Mouse (Mus musculus) heart, adult 2 months (tissue): ENCODE results near the gene Pmepa1. TPM values are rescaled to one million over a fixed set of nuclear protein-coding genes. Genes with fewer than 3 reads are reported as not detected.
A peak's percentile ranks its signal among the peaks of the same experiment; 100 is the strongest.

Experiments
- DNase-seq, 2 experiments: peaks; one replicate each; pipeline ENCODE4 v3.0.0; 2021
- H3K27ac ChIP-seq: fragments of 200-600 bp; 2 replicates; pipeline ENCODE4 v1.8.1; 2022
- H3K27me3 ChIP-seq: fragments of 200-500 bp; 2 replicates; pipeline ENCODE4 v1.6.1; 2012; ENCODE audit warnings: mild to moderate bottlenecking, low read length, inconsistent platforms, mixed read lengths; ENCODE audit not compliant: control insufficient read depth, insufficient read depth
- H3K36me3 ChIP-seq: fragments of 200-500 bp; 2 replicates; pipeline ENCODE4 v1.6.1; 2012; ENCODE audit warnings: low read length, inconsistent platforms; ENCODE audit not compliant: control insufficient read depth, insufficient read depth
- H3K4me1 ChIP-seq: fragments of 200-500 bp; 2 replicates; pipeline ENCODE4 v1.6.1; 2011; ENCODE audit warnings: low read length; ENCODE audit not compliant: control insufficient read depth, insufficient read depth
- H3K4me3 ChIP-seq: fragments of 200-600 bp; 2 replicates; pipeline ENCODE4 v1.8.1; 2022
- H3K79me2 ChIP-seq: fragments of 200-500 bp; replicated peaks from 2 replicates; pipeline ENCODE4 v1.6.1; 2012; ENCODE audit warnings: mild to moderate bottlenecking, inconsistent platforms, low read length, moderate library complexity, mixed read lengths; ENCODE audit not compliant: control insufficient read depth, insufficient read depth
- H3K9ac ChIP-seq: fragments of 200-500 bp; 2 replicates; pipeline ENCODE4 v1.6.1; 2012; ENCODE audit warnings: low read depth, mild to moderate bottlenecking, control low read depth, inconsistent platforms, low read length, mixed read lengths
- CTCF ChIP-seq: fragments of 200-600 bp; IDR thresholded peaks from 2 replicates; pipeline ENCODE4 v1.8.1; 2022; ENCODE audit warnings: antibody characterized with exemption, mild to moderate bottlenecking, moderate library complexity
- EP300 ChIP-seq: fragments of 200-500 bp; IDR thresholded peaks from 2 replicates; pipeline ENCODE4 v1.6.1; 2011; ENCODE audit warnings: low read depth, low read length, control low read depth; ENCODE audit not compliant: insufficient read depth
- POLR2A ChIP-seq: fragments of 200-500 bp; IDR thresholded peaks from 2 replicates; pipeline ENCODE4 v1.6.1; 2011; ENCODE audit warnings: mild to moderate bottlenecking, low read depth, low read length, control low read depth; ENCODE audit not compliant: insufficient read depth
- WGBS: fragments of 180-500 bp; shearing (Covaris S2); methylation state at CpG from one replicate; pipeline ENCODE4 v1.1.7; 2018; 5-methylcytosine and 5-hydroxymethylcytosine counted together
- intact Hi-C: fragments of 180-260 bp; cut with DNase I; formaldehyde crosslinking; loops from one replicate; pipeline ENCODE4 v1.15.1; 2025
- polyA plus RNA-seq: library from polyadenylated mRNA; depleted of rRNA; stranded (reverse); fragments of >200 nt; gene quantifications from 2 replicates; pipeline ENCODE4 v1.2.3, GENCODE M21; 2012
- total RNA-seq, 2 experiments: library from RNA; stranded (reverse); gene quantifications; 2 replicates each; pipeline ENCODE4 v1.2.3; 2021

The Pmepa1 gene
- total and polyA plus RNA-seq, 3 experiments: 28.4 to 41.7 (median 31.4) TPM

DNA sequence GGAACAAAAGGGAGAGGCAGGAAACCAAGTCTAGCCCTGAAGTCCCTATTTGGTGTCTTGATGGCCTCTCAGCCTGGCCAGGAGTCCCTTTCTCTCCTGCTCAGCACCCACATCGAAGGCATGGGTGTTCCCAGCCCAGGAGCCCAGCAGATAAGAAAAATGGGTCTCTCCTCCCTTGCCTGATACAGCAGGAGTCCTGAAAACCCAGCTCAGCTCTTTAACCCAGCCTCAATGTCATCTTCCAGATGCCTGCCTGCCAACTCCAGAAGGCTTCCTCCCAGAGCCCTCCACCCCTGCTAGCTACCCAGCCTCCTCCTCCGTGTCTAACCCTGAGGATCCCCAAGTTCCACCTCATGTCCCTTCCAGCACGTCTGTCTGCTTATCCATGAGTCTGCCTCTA is 59.1 kb downstream of the Pmepa1 start:
- Histone ChIP-seq H3K9ac (no peak overlapping the region), H3K4me3 (no peak overlapping the region), H3K27me3 (no peaks in the 10 kb centered on the region), H3K36me3 (no peaks in the 10 kb centered on the region), H3K4me1 (peaks cover 6% of the 10 kb centered on the region), H3K79me2 (no peaks in the 10 kb centered on the region), H3K27ac (no peak overlapping the region)
- intact Hi-C loops: no loop called here
- WGBS: 63% methylated on average over 3 of the region's 3 CpGs
- TF ChIP-seq POLR2A (no peak), EP300 (no peak), CTCF (no peak)
- peak; percentile 1 to 12 for DNase-seq

DNA sequence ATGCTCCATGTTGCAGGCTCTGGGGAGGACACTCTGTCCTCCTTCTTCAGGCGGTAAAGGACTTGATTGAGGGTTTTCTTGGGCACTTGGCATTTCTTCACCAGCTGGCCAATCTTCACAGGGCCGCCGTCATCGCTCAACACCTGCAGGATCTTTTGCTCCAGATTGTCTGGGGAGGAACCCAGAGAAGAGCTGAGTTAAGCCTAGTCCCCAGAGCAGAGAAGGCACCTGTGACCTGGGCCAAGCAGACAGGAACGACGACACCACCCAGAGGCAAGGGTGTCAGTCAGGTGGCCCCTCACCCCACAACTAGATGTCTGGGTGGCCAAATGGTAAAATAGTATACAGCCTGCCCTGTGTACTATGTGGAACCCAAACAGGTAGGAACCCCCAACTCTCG is 59.5 kb downstream of the Pmepa1 start:
- WGBS: 89% methylated on average over 7 of the region's 7 CpGs
- Histone ChIP-seq H3K27me3 (no peaks in the 10 kb centered on the region), H3K4me1 (peaks cover 6% of the 10 kb centered on the region), H3K79me2 (no peaks in the 10 kb centered on the region), H3K36me3 (no peaks in the 10 kb centered on the region), H3K27ac (no peak overlapping the region), H3K9ac (no peak overlapping the region), H3K4me3 (no peak overlapping the region)
- intact Hi-C loops: no loop called here
- peak; percentile 2 to 13 for DNase-seq
- TF ChIP-seq POLR2A: no peak
- no peak for TF ChIP-seq EP300
- TF ChIP-seq CTCF: no peak

DNA sequence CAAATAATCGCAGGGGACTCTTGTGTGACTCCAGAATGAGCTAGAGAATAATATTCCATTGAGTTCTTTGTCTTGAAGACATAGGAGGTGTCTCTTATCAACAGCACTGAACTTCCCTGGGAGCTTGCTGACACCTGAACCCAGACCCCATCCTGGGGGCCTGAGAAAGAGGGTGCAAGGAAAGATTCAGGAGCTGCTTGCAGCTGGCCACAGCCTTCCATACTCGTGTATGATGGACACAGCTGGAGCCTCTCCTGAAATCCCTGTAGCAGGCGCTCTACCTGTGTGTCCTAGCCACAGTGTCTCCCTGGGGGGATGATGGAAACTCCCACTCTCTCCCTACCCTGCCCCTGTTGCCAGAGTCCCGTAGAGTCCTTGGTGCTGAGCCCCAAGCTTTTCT is 64.1 kb downstream of the Pmepa1 start:
- DNase-seq: no peak
- H3K4me3 ChIP-seq: no peak overlapping the region
- H3K9ac ChIP-seq: no peak overlapping the region
- no peaks in the 10 kb centered on the region for H3K79me2 ChIP-seq
- no peaks in the 10 kb centered on the region for H3K27me3 ChIP-seq
- no peak for TF ChIP-seq CTCF
- TF ChIP-seq POLR2A: no peak
- TF ChIP-seq EP300: no peak
- WGBS: 73% methylated on average over 4 of the region's 4 CpGs
- intact Hi-C loops: no loop called here
- H3K36me3 ChIP-seq: no peaks in the 10 kb centered on the region
- no peak overlapping the region for H3K27ac ChIP-seq
- H3K4me1 ChIP-seq: no peaks in the 10 kb centered on the region

DNA sequence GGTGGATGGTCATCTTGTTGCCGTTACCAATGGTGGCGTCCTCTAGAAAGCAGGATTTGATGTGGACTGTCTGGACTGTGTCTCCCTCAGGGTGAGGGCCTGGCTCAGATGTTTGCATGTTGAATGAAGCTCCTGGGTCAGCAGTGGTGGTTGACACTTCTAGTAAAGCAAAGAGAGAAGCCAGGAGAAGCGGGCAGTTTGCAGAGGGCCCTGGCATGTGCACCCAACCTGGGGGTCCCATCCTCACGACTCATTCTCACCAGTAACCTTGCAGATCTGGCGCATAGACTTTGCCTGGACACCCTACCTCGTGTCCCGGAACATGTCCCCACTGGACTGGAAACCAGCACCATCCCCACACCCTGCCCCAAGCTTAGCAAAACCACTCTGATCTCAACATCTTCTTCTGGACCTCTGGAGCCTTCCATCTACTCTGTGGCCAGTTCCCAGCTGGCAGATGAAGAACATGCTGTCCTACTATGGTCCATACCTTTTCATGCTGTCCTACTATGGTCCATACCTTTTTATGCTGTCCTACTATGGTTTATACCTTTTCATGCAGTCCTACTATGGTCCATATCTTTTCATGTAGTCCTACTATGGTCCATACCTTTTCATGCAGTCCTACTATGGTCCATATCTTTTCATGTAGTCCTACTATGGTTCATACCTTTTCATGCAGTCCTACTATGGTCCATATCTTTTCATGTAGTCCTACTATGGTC is 67.1 kb downstream of the Pmepa1 start:
- Histone ChIP-seq H3K4me1 (no peaks in the 10 kb centered on the region), H3K36me3 (no peaks in the 10 kb centered on the region), H3K27ac (no peak overlapping the region), H3K27me3 (no peaks in the 10 kb centered on the region), H3K79me2 (no peaks in the 10 kb centered on the region), H3K4me3 (no peak overlapping the region), H3K9ac (no peak overlapping the region)
- 89% methylated on average over 7 of the region's 7 CpGs for WGBS
- DNase-seq: no peak
- TF ChIP-seq POLR2A: no peak
- TF ChIP-seq EP300: no peak
- TF ChIP-seq CTCF: no peak
- intact Hi-C loops: no loop called here

DNA sequence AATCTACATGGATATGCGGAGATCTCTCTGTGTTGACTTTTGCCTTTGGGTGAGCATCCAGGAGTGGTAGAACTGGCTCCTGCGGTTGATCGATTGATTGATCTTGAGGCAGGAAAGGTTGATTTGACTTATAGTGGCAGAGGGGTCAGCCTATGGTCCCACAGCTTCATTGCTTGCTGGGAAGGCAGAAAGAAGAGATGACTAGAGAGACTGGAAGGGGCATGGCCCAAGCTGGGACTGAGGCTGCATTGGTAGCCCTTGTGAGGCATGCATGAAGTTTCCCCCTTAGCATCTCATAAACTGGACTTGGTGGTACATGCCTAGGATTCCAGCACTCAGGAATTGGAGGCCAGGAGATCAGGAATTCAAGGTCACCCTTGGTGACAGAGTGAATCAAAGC is 69.3 kb downstream of the Pmepa1 start:
- H3K27me3 ChIP-seq: no peaks in the 10 kb centered on the region
- H3K27ac ChIP-seq: no peak overlapping the region
- H3K4me1 ChIP-seq: no peaks in the 10 kb centered on the region
- H3K36me3 ChIP-seq: no peaks in the 10 kb centered on the region
- H3K79me2 ChIP-seq: no peaks in the 10 kb centered on the region
- intact Hi-C loops: no loop called here
- TF ChIP-seq EP300 (no peak), CTCF (no peak), POLR2A (no peak)
- DNase-seq: no peak
- H3K9ac ChIP-seq: no peak overlapping the region
- no peak overlapping the region for H3K4me3 ChIP-seq
- WGBS: 98% methylated on average over 3 of the region's 3 CpGs

DNA sequence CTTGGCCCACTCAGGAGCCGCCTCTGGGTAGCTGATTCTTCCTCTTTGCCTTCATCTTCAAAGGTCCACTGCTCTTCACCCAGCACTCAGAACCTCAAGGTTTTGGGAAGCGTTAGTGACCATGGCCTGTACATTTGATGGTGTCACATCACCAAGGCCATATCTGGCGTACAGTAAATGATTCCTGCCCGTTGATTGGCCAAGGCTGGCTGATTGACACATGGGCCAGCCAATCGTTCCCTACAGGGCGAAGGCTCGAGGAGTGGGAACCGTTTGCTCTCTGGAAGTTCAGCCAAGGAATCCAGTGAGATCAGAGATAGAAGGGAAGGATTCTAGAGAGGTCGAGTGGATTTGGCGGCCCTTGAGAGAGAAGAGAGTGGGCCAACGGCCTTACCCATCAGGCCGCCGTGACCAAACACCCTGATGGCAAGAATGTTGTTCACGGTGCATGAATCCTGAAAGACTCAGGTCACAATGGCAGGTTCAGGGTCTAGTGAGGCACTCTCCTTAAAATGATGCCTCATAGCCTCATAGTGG is 70.7 kb downstream of the Pmepa1 start:
- 90% methylated on average over 14 of the region's 14 CpGs for WGBS
- Histone ChIP-seq H3K4me3 (no peak overlapping the region), H3K4me1 (no peaks in the 10 kb centered on the region), H3K27ac (no peak overlapping the region), H3K9ac (no peak overlapping the region), H3K79me2 (no peaks in the 10 kb centered on the region), H3K27me3 (no peaks in the 10 kb centered on the region), H3K36me3 (no peaks in the 10 kb centered on the region)
- intact Hi-C loops: no loop called here
- TF ChIP-seq EP300 (no peak), CTCF (no peak), POLR2A (no peak)
- DNase-seq: no peak
